In the genomic region with DNA sequence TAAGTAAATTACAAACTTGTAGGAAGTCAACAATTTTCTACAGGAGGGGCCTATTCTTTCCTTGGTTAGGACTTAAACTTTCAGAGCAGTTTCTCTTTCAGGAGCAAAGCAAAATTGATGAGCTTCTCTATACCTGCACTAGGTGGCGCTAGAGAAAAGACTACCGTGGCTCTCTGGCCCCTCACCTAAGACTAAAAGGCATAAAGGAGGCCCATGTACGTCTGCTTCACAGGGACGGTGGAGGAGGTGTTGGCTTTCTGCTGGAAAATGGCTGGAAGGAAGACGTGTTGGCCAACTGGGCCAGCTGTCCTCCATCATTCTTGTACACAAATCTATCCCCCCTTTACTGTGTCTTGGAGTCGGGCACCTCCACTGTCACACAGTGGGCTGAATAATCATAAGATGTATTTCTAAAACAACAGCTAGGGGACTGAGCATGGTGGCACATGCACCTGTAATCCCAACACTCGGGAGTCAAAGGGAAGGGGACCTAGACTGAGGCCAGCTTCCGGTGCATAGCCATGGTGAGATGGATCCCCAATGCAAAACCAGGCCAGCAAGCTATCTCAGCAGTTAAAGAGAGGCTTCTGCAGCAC, we compare ENCODE assay signal across 9 mouse cellular contexts. TPM values are rescaled to one million over a fixed set of nuclear protein-coding genes. Genes with fewer than 3 reads are reported as not detected.
DNase-seq lines count a peak whose midpoint lies in the region; ATAC-seq lines count a peak whose summit lies in the region.
"Had no signal": no experiment of that assay in that cellular context is flagged by ENCODE, and none has a peak within 500 bp of the region (broad histone marks: within the 10 kb centered on the region; RNA-seq: fewer than 3 reads in every experiment).

No protein-coding gene starts in this region.

- H3K9ac ChIP-seq in midbrain, embryonic 12.5 days (replicated peaks): no peak overlapping the region

- peak; percentile 52 for ATAC-seq in midbrain, embryonic 12.5 days (ENCODE audit: low FRiP score, low read depth)

- no peaks in the 10 kb centered on the region for H3K27me3 ChIP-seq in midbrain, embryonic 12.5 days

- intact Hi-C loops in left cerebral cortex, postnatal 4 days (cut with DNase I): no loop called here
- intact Hi-C loops in heart, postnatal 36 days (cut with DNase I): loop anchor here (1.0 kb wide), 1 partner anchor 453 kb away; no protein-coding TSS in a partner anchor

- no peak overlapping the region for H3K27ac ChIP-seq in midbrain, embryonic 12.5 days (replicated peaks)

- peak; percentile 41 for DNase-seq in adrenal gland, postnatal 10 days
- no peak for DNase-seq in adrenal gland, postnatal 4 days (ENCODE audit: low spot score in 2 of 2)
- DNase-seq in left cerebral cortex, postnatal 4 days: peak; percentile 8
- DNase-seq in left cerebral cortex, adult 11 months (ENCODE audit: low spot score): no peak
- DNase-seq in c-Kit-positive CD71-positive TER-119-negative erythroid progenitor cells, embryonic 14.5 days (ENCODE audit: low read depth): peak; percentile 28
- peak; percentile 31 to 36 for DNase-seq in heart, postnatal 36 days
- no peak for DNase-seq in layer of hippocampus, adult 9-11 months

- no peak overlapping the region for H3K4me2 ChIP-seq in midbrain, embryonic 12.5 days (replicated peaks)

- H3K4me1 ChIP-seq in midbrain, embryonic 12.5 days: peaks cover 8% of the 10 kb centered on the region; the same call in 1 of the 2 replicates

- H3K36me3 ChIP-seq in midbrain, embryonic 12.5 days: no peaks in the 10 kb centered on the region

- WGBS in midbrain, embryonic 12.5 days: 39% methylated on average over 8 of the region's 8 CpGs

- no peaks in the 10 kb centered on the region for H3K9me3 ChIP-seq in midbrain, embryonic 12.5 days

- H3K4me3 ChIP-seq in midbrain, embryonic 12.5 days: no peak overlapping the region

RNA-seq across cellular contexts. Expression of a gene that starts 36.0 kb away (rescaled TPM):
- not detected for total RNA-seq in adrenal gland, postnatal 10 days (2021)
- not detected for total RNA-seq in adrenal gland, postnatal 4 days (2021)
- not detected for total RNA-seq in left cerebral cortex, postnatal 4 days (2021)
- not detected for total RNA-seq in heart, postnatal 36 days (2021)
- polyA plus RNA-seq in midbrain, embryonic 12.5 days (2016; fragmentation: Nextera tagmentation; extraction: Ambion mirVana): not detected in 2 replicates
- polyA plus RNA-seq: large intestine, adult 2 months had no signal

RNA-seq across cellular contexts. Expression of a gene that starts 54.1 kb away (rescaled TPM):
- 1 to 10 TPM; 7.1 to 7.5 TPM for total RNA-seq in adrenal gland, postnatal 10 days (2021)
- total RNA-seq in adrenal gland, postnatal 4 days (2021): 10 to 100 TPM; 10.4 to 11.0 TPM
- 1 to 10 TPM; 4.0 to 4.1 TPM for total RNA-seq in left cerebral cortex, postnatal 4 days (2021)
- 1 to 10 TPM; 3.1 to 3.4 TPM for total RNA-seq in heart, postnatal 36 days (2021)
- polyA plus RNA-seq in midbrain, embryonic 12.5 days (2016; fragmentation: Nextera tagmentation; extraction: Ambion mirVana): 5.1 and 5.3 TPM in 2 replicates

RNA-seq across cellular contexts. Expression of a gene that starts 55.2 kb away (rescaled TPM):
- 10 to 100 TPM; 10.3 to 12.6 TPM for total RNA-seq in adrenal gland, postnatal 10 days (2021)
- 10 to 100 TPM; 15.1 to 16.4 TPM for total RNA-seq in adrenal gland, postnatal 4 days (2021)
- 10 to 100 TPM; 13.3 to 14.8 TPM for total RNA-seq in left cerebral cortex, postnatal 4 days (2021)
- 1 to 10 TPM; 4.9 to 7.2 TPM for total RNA-seq in heart, postnatal 36 days (2021)
- 20.4 and 23.6 TPM in 2 replicates for polyA plus RNA-seq in midbrain, embryonic 12.5 days (2016; fragmentation: Nextera tagmentation; extraction: Ambion mirVana)

Comparison
In these comparisons a context has a peak if more than half of its experiments do, and no peak if none do; other contexts are left out.
1. DNase-seq: peak in adrenal gland, postnatal 10 days (single experiment), left cerebral cortex, postnatal 4 days (single experiment), c-Kit-positive CD71-positive TER-119-negative erythroid progenitor cells, embryonic 14.5 days (single experiment) and heart, postnatal 36 days (2 of 2); none in adrenal gland, postnatal 4 days (0 of 2), left cerebral cortex, adult 11 months (single experiment) and layer of hippocampus, adult 9-11 months (single experiment).